Comparison of ENCODE assay signal across 12 mouse cellular contexts in the genomic region with DNA sequence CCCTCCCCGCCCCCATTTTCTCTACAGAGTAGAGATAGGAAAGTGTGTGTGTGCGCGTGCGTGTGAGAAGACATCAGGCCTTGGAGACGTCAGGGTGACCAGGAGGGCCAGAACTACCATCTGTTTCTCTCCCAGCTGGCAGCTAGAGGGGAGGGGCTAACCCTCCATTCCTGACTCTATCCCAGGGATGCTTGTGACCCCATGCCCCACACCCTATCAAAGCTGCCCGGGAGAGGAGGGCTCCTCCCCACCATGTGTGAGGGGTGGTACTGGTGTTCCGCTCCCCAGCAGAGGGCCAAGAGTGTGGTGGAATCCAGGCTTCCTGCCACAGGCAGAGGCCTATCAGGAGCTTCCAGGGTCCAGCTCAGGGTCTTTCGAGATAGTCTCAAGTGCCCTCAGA. TPM values are rescaled to one million over a fixed set of nuclear protein-coding genes. Genes with fewer than 3 reads are reported as not detected.
DNase-seq lines count a peak whose midpoint lies in the region; ATAC-seq and TF ChIP-seq lines count a peak whose summit lies in the region.
"Had no signal": no experiment of that assay in that cellular context is flagged by ENCODE, and none has a peak within 500 bp of the region (broad histone marks: within the 10 kb centered on the region; RNA-seq: fewer than 3 reads in every experiment).

No protein-coding gene starts in this region.

- no peak for TF ChIP-seq POLR2A in brain, embryonic 14.5 days (IDR thresholded peaks at IDR 0.05; ENCODE audit: borderline replicate concordance, extremely low read depth, insufficient read depth, insufficient read length, poor library complexity, severe bottlenecking)

- no peak for DNase-seq in heart, postnatal 14 days
- peak; percentile 33 for DNase-seq in brain, embryonic 14.5 days (ENCODE audit: low read depth)
- no peak for DNase-seq in frontal cortex, adult 2 months (ENCODE audit: extremely low spot score in 1 of 2, low spot score in 1 of 2)
- DNase-seq in spleen, adult 12 weeks (ENCODE audit: low spot score): no peak
- DNase-seq: kidney, adult 2 months; right cerebral cortex, postnatal 4 days had no signal

- no peaks in the 10 kb centered on the region for H3K36me3 ChIP-seq in heart, embryonic 12.5 days
- no peaks in the 10 kb centered on the region for H3K36me3 ChIP-seq in embryonic facial prominence, embryonic 12.5 days
- H3K36me3 ChIP-seq in intestine, postnatal 0 days (ENCODE audit: control insufficient read depth, insufficient read depth): no peaks in the 10 kb centered on the region
- H3K36me3 ChIP-seq: lung, embryonic 15.5 days had no signal

- ATAC-seq in heart, embryonic 12.5 days (ENCODE audit: insufficient number of reproducible peaks, low FRiP score): 0 out of 2 replicates have a peak, but pooled peaks have one; percentile 30
- no peak for ATAC-seq in embryonic facial prominence, embryonic 12.5 days (ENCODE audit: insufficient number of reproducible peaks, insufficient read depth, low FRiP score, low TSS enrichment)
- ATAC-seq in intestine, postnatal 0 days: no peak

- H3K27ac ChIP-seq in heart, embryonic 12.5 days (ENCODE audit: poor library complexity, severe bottlenecking): no peak overlapping the region
- peak overlapping the region; percentile 52; the same call in 1 of the 2 replicates for H3K27ac ChIP-seq in embryonic facial prominence, embryonic 12.5 days
- H3K27ac ChIP-seq in intestine, postnatal 0 days (ENCODE audit: low read depth, low read length): no peak overlapping the region
- H3K27ac ChIP-seq: lung, embryonic 15.5 days had no signal

- no peak overlapping the region for H3K9ac ChIP-seq in heart, embryonic 12.5 days
- H3K9ac ChIP-seq in embryonic facial prominence, embryonic 12.5 days: no peak overlapping the region
- no peak overlapping the region for H3K9ac ChIP-seq in intestine, postnatal 0 days (ENCODE audit: low read depth, low read length)
- H3K9ac ChIP-seq: lung, embryonic 15.5 days had no signal

- H3K27me3 ChIP-seq in heart, embryonic 12.5 days (replicated peaks): peaks cover 70% of the 10 kb centered on the region
- H3K27me3 ChIP-seq in embryonic facial prominence, embryonic 12.5 days: peaks cover 47% of the 10 kb centered on the region
- H3K27me3 ChIP-seq in intestine, postnatal 0 days (replicated peaks; ENCODE audit: control insufficient read depth, insufficient read depth, low read length): peaks cover 46% of the 10 kb centered on the region

- no peak overlapping the region for H3K4me3 ChIP-seq in heart, embryonic 12.5 days
- H3K4me3 ChIP-seq in embryonic facial prominence, embryonic 12.5 days: no peak overlapping the region
- H3K4me3 ChIP-seq in intestine, postnatal 0 days (ENCODE audit: low read depth, low read length): no peak overlapping the region
- H3K4me3 ChIP-seq: lung, embryonic 15.5 days; myocyte had no signal

- peaks cover 24% of the 10 kb centered on the region for H3K4me1 ChIP-seq in heart, embryonic 12.5 days (replicated peaks)
- H3K4me1 ChIP-seq in embryonic facial prominence, embryonic 12.5 days: peaks cover 18% of the 10 kb centered on the region
- H3K4me1 ChIP-seq in intestine, postnatal 0 days (replicated peaks; ENCODE audit: control insufficient read depth, insufficient read depth, low read length): no peaks in the 10 kb centered on the region

- no peaks in the 10 kb centered on the region for H3K9me3 ChIP-seq in heart, embryonic 12.5 days (replicated peaks)
- H3K9me3 ChIP-seq in embryonic facial prominence, embryonic 12.5 days: no peaks in the 10 kb centered on the region
- no peaks in the 10 kb centered on the region for H3K9me3 ChIP-seq in intestine, postnatal 0 days (ENCODE audit: control insufficient read depth)
- H3K9me3 ChIP-seq: lung, embryonic 15.5 days had no signal

- WGBS in heart, embryonic 12.5 days: 35% methylated on average over 8 of the region's 8 CpGs
- 45% methylated on average over 8 of the region's 8 CpGs for WGBS in embryonic facial prominence, embryonic 12.5 days
- WGBS in intestine, postnatal 0 days: 57% methylated on average over 8 of the region's 8 CpGs

- intact Hi-C loops in heart, postnatal 14 days (cut with DNase I): no loop called here

- no peak overlapping the region for H3K4me2 ChIP-seq in heart, embryonic 12.5 days
- no peak overlapping the region for H3K4me2 ChIP-seq in embryonic facial prominence, embryonic 12.5 days (replicated peaks)
- no peak overlapping the region for H3K4me2 ChIP-seq in intestine, postnatal 0 days (replicated peaks; ENCODE audit: low read depth)
- H3K4me2 ChIP-seq: lung, embryonic 15.5 days had no signal

- TF ChIP-seq CTCF in brain, embryonic 14.5 days (IDR thresholded peaks at IDR 0.05; ENCODE audit: borderline replicate concordance, extremely low read depth, insufficient read depth, insufficient read length): no peak
- 0 out of 2 replicates have a peak, but pooled peaks have one; percentile 3 for TF ChIP-seq CTCF in intestine, postnatal 0 days (IDR thresholded peaks at IDR 0.05; ENCODE audit: low read depth)

RNA-seq across cellular contexts. Expression of gene Sox10, which starts 1.7 kb away (rescaled TPM):
- 0.28 and 0.44 TPM in 2 replicates for polyA plus RNA-seq in heart, embryonic 12.5 days (2016; fragmentation: Nextera tagmentation; extraction: Ambion mirVana)
- total RNA-seq in heart, postnatal 14 days (2021): 1 to 10 TPM; 1.6 to 1.8 TPM
- polyA plus RNA-seq in brain, embryonic 14.5 days (2012; rRNA removed): 5.6 and 11.3 TPM in 2 replicates
- 21.1 and 21.7 TPM in 2 replicates for polyA plus RNA-seq in embryonic facial prominence, embryonic 12.5 days (2016; fragmentation: Nextera tagmentation; extraction: Ambion mirVana)
- 2.8 and 3.5 TPM in 2 replicates for polyA plus RNA-seq in intestine, postnatal 0 days (2015; fragmentation: Nextera tagmentation; extraction: Ambion mirVana)
- polyA plus RNA-seq in frontal cortex, adult 2 months (2012; rRNA removed): 55.2 and 61.4 TPM in 2 replicates
- total RNA-seq: common myeloid progenitor, adult 5-6 weeks had no signal
- polyA plus RNA-seq: myocyte had no signal

RNA-seq across cellular contexts. Expression of gene 1700088E04Rik, which starts 25.7 kb away (rescaled TPM):
- 6.3 and 6.6 TPM in 2 replicates for polyA plus RNA-seq in heart, embryonic 12.5 days (2016; fragmentation: Nextera tagmentation; extraction: Ambion mirVana)
- 1 to 10 TPM; 1.3 to 2.7 TPM for total RNA-seq in heart, postnatal 14 days (2021)
- 14.4 and 15.9 TPM in 2 replicates for polyA plus RNA-seq in brain, embryonic 14.5 days (2012; rRNA removed)
- polyA plus RNA-seq in embryonic facial prominence, embryonic 12.5 days (2016; fragmentation: Nextera tagmentation; extraction: Ambion mirVana): 7.3 and 7.4 TPM in 2 replicates
- 4.2 and 5.2 TPM in 2 replicates for polyA plus RNA-seq in intestine, postnatal 0 days (2015; fragmentation: Nextera tagmentation; extraction: Ambion mirVana)
- polyA plus RNA-seq in frontal cortex, adult 2 months (2012; rRNA removed): 15.0 and 18.6 TPM in 2 replicates

RNA-seq across cellular contexts. Expression of gene Polr2f, which starts 25.9 kb away (rescaled TPM):
- polyA plus RNA-seq in heart, embryonic 12.5 days (2016; fragmentation: Nextera tagmentation; extraction: Ambion mirVana): 265 and 289 TPM in 2 replicates
- 100 to 1,000 TPM; 111 to 116 TPM for total RNA-seq in heart, postnatal 14 days (2021)
- 143 and 166 TPM in 2 replicates for polyA plus RNA-seq in brain, embryonic 14.5 days (2012; rRNA removed)
- polyA plus RNA-seq in embryonic facial prominence, embryonic 12.5 days (2016; fragmentation: Nextera tagmentation; extraction: Ambion mirVana): 359 and 385 TPM in 2 replicates
- 256 and 266 TPM in 2 replicates for polyA plus RNA-seq in intestine, postnatal 0 days (2015; fragmentation: Nextera tagmentation; extraction: Ambion mirVana)
- 159 and 176 TPM in 2 replicates for polyA plus RNA-seq in frontal cortex, adult 2 months (2012; rRNA removed)

RNA-seq across cellular contexts. Expression of gene Micall1, which starts 58.0 kb away (rescaled TPM):
- 24.2 and 24.3 TPM in 2 replicates for polyA plus RNA-seq in heart, embryonic 12.5 days (2016; fragmentation: Nextera tagmentation; extraction: Ambion mirVana)
- total RNA-seq in heart, postnatal 14 days (2021): 10 to 100 TPM; 61.2 to 64.9 TPM
- polyA plus RNA-seq in brain, embryonic 14.5 days (2012; rRNA removed): 22.8 and 35.7 TPM in 2 replicates
- polyA plus RNA-seq in embryonic facial prominence, embryonic 12.5 days (2016; fragmentation: Nextera tagmentation; extraction: Ambion mirVana): 12.0 and 12.6 TPM in 2 replicates
- polyA plus RNA-seq in intestine, postnatal 0 days (2015; fragmentation: Nextera tagmentation; extraction: Ambion mirVana): 3.7 and 5.0 TPM in 2 replicates
- polyA plus RNA-seq in frontal cortex, adult 2 months (2012; rRNA removed): 22.2 and 23.8 TPM in 2 replicates
